Mouse (Mus musculus) limb, embryonic 15.5 days (tissue): ENCODE data around the gene Mrpl35. TPM values are rescaled to one million over a fixed set of nuclear protein-coding genes. Genes with fewer than 3 reads are reported as not detected.
"Not testable (repeated sequence)": the region's sequence is repeated elsewhere in the genome, so short reads cannot be mapped to it uniquely, and the experiment has no call there.

ENCODE experiments used
- ATAC-seq: fragments of 200-750 bp; cut with Nextera tagmentation; 2 replicates; pipeline ENCODE4 v1.8.0; 2017; ENCODE audit warnings: low read depth, moderate TSS enrichment; ENCODE audit not compliant: insufficient number of reproducible peaks, low FRiP score, low TSS enrichment
- H3K27ac ChIP-seq: fragments of 300-500 bp; sonication (generic); 2 replicates; pipeline ENCODE4 v1.5.1; 2015; ENCODE audit warnings: moderate library complexity, mild to moderate bottlenecking, inconsistent platforms
- H3K27me3 ChIP-seq: fragments of 300-500 bp; sonication (generic); 2 replicates; pipeline ENCODE4 v1.6.1; 2015; ENCODE audit warnings: inconsistent platforms
- H3K36me3 ChIP-seq: fragments of 300-500 bp; sonication (generic); 2 replicates; pipeline ENCODE4 v1.6.1; 2015; ENCODE audit warnings: inconsistent platforms
- H3K4me1 ChIP-seq: fragments of 300-500 bp; sonication (generic); 2 replicates; pipeline ENCODE4 v1.6.1; 2015; ENCODE audit warnings: inconsistent platforms
- H3K4me2 ChIP-seq: fragments of 300-500 bp; sonication (generic); 2 replicates; pipeline ENCODE4 v1.6.1; 2015; ENCODE audit warnings: mild to moderate bottlenecking, inconsistent platforms
- H3K4me3 ChIP-seq: fragments of 300-500 bp; sonication (generic); 2 replicates; pipeline ENCODE4 v1.5.1; 2015; ENCODE audit warnings: mild to moderate bottlenecking, inconsistent platforms
- H3K9ac ChIP-seq: fragments of 300-500 bp; sonication (generic); 2 replicates; pipeline ENCODE4 v1.6.1; 2015; ENCODE audit warnings: inconsistent platforms
- H3K9me3 ChIP-seq: fragments of 300-500 bp; sonication (generic); 2 replicates; pipeline ENCODE4 v1.6.1; 2016; ENCODE audit warnings: inconsistent platforms
- WGBS: fragments of 180-500 bp; shearing (Covaris S2); methylation state at CpG from one replicate; pipeline ENCODE4 v1.1.7; 2015; 5-methylcytosine and 5-hydroxymethylcytosine counted together
- polyA plus RNA-seq: library from polyadenylated mRNA; unstranded; fragments of >200 nt; fragmentation: Nextera tagmentation; extraction: Ambion mirVana; gene quantifications from 2 replicates; pipeline ENCODE4 v1.2.1, GENCODE M21; 2015

Gene Mrpl35
- polyA plus RNA-seq, result 55.5 and 60.0 TPM in 2 replicates

DNA sequence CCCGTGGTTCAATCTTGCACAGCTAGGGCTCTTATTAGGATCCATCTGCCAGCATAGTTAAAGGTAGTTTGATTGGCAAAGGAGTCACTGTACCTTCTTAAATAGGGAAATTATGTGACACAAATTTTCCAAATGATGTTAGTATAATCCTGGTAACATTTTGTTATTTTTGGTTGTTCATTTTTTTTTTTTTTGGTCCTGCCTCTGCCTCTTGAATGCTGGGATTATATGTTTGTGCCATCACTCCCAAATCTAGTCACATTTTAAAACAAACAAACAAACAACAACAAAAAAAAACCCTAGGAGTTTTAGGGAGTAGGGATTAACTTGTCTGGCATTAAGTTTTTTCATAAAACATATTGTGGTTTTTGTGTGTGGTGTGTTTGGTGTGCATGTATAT lies at the start of gene Mrpl35:
Gene Mrpl35, minus strand, starts transcription at position 101 of the 400 bp plus-strand sequence.
- H3K4me2 ChIP-seq, result no peak within 1 kb of the TSS
- H3K4me3 ChIP-seq, result no peak within 1 kb of the TSS
- no peak within 1 kb of the TSS for H3K9ac ChIP-seq
- H3K36me3 ChIP-seq, result no peaks in the 10 kb centered on the region
- WGBS, result 50% methylated on average over 1 of the region's 1 CpGs
- no peak for ATAC-seq
- H3K27ac ChIP-seq, result no peak within 1 kb of the TSS
- H3K4me1 ChIP-seq, result peaks cover 11% of the 10 kb centered on the region
- H3K9me3 ChIP-seq, result no peaks in the 10 kb centered on the region
- H3K27me3 ChIP-seq, result no peaks in the 10 kb centered on the region

DNA sequence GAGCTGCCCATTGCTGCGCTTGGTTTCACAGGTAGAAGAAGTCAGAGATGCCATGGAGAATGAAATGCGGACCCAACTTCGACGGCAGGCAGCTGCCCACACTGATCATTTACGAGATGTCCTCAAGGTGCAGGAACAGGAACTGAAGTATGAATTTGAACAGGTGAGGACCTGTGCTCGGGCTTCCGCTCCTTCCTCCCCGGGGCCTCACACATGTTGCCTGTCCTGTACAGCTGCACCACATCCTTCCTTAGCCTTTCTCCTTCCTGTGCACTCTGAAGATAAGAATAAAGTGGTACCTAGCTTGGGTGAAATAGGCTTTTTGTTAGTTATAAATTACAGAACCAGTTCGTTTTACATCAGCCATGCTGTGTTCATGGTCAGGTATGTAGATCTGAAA lies 44.6 kb upstream of the Mrpl35 start:
- Histone ChIP-seq H3K4me2 (no peak overlapping the region), H3K4me1 (no peaks in the 10 kb centered on the region), H3K27me3 (no peaks in the 10 kb centered on the region), H3K9me3 (no peaks in the 10 kb centered on the region), H3K4me3 (no peak overlapping the region), H3K27ac (no peak overlapping the region), H3K36me3 (peaks cover 82% of the 10 kb centered on the region), H3K9ac (no peak overlapping the region)
- no peak for ATAC-seq
- 93% methylated on average over 9 of the region's 9 CpGs for WGBS

DNA sequence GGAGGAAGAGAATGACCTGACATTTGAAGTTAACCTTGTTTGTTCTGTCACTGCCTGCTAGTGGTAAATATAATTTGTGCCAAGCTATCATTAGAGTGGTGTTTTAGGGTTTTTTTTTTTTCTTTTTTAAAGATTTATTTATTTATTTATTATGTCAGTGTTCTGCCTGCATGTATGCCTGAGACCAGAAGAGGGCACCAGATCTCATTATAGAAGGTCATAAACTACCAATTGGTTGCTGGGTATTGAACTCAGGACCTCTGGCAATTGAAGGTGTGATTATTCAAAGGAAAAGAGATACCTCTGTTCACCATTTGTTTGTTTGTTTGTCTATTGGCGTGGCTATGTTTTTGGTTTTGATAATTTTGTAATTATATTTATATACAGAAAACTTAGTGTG lies 42.0 kb upstream of the Mrpl35 start:
- 88% methylated on average over 1 of the region's 1 CpGs for WGBS

DNA sequence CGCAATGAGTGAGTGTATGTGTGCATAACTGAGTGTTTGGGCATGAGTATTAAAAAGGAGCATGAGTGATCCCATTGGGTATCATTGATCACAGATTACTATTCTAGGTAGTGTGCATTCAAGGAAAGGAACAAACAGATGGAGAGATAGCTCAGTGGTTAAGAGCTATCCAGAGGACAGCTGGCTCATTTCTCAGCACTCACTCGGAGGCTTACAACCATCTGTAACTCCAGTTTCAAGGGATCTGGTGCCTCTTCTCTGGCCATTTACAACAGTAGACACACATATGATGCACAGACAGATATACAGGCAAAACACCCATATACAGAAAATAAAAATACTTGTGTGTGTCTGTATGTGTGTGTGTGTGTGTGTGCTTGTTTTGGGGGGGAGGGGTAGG lies 41.0 kb upstream of the Mrpl35 start:
- H3K27me3 ChIP-seq, result no peaks in the 10 kb centered on the region
- no peaks in the 10 kb centered on the region for H3K4me1 ChIP-seq
- peaks cover 78% of the 10 kb centered on the region for H3K36me3 ChIP-seq
- WGBS, result 92% methylated on average over 2 of the region's 2 CpGs
- no peak overlapping the region for H3K4me2 ChIP-seq
- no peak for ATAC-seq
- no peaks in the 10 kb centered on the region for H3K9me3 ChIP-seq
- no peak overlapping the region for H3K9ac ChIP-seq
- H3K4me3 ChIP-seq, result no peak overlapping the region
- H3K27ac ChIP-seq, result no peak overlapping the region

More for the DNA sequence above, 42.0 kb upstream of the Mrpl35 start:
- H3K36me3 ChIP-seq, result peaks cover 74% of the 10 kb centered on the region
- ATAC-seq, result no peak
- no peak overlapping the region for H3K9ac ChIP-seq
- no peak overlapping the region for H3K27ac ChIP-seq
- no peaks in the 10 kb centered on the region for H3K27me3 ChIP-seq
- no peaks in the 10 kb centered on the region for H3K9me3 ChIP-seq
- H3K4me3 ChIP-seq, result no peak overlapping the region
- H3K4me2 ChIP-seq, result no peak overlapping the region
- no peaks in the 10 kb centered on the region for H3K4me1 ChIP-seq

DNA sequence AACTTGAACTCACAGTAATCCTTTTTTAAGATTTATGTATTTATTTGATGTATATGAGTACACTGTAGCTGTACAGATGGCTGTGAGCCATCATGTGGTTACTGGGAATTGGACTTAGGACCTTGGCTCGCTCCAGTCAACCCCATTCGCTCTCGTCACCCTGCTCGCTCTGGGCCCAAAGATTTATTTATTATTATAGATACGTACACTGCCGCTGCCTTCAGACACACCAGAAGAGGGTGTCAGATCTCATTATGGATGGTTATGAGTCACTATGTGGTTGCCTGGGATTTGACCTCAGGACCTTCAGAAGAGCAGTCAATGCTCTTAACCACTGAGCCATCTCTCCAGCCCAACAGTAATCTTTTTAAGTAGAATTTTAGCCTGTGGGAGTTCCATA lies 20.1 kb upstream of the Mrpl35 start:
- H3K4me3 ChIP-seq, H3K9ac ChIP-seq, H3K9me3 ChIP-seq, H3K27ac ChIP-seq, H3K4me1 ChIP-seq, H3K4me2 ChIP-seq, H3K27me3 ChIP-seq, ATAC-seq: not testable (repeated sequence)
- WGBS, result 90% methylated on average over 6 of the region's 6 CpGs
- peaks cover 31% of the 10 kb centered on the region for H3K36me3 ChIP-seq

DNA sequence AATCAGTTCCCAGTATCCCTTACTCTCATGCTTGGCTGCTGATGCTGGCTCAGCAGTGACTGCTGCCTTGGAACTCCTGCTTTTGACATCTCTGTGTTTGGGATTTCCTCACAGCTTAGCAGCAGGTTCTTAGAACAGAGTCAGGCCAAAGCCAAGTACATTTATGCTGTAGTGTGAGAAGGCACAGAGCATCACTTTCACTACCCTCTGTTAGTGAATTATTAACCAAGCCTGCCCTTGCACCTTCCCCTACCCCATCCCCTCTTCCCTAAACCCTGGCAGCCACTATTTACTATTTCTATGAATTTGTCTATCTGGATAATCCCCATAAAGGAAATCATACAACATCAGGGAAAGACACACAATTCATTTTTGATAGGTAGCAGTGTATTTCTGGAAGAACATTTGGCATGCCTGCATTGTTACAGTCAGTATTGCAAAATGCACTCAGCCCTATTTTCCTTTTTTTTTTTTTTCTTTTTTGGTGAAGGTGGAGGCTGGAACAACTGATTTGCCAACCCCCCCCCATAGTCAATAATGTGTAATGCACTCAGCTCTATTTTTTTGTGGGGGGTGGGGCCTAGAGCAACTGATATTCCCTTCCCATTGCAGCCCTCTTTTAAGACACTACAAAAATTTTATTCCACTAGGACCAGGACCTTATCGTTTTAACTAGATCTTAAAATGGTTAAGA lies 14.0 kb upstream of the Mrpl35 start:
- Histone ChIP-seq H3K4me1 (no peaks in the 10 kb centered on the region), H3K36me3 (peaks cover 8% of the 10 kb centered on the region), H3K4me3 (no peak overlapping the region), H3K27me3 (no peaks in the 10 kb centered on the region), H3K9me3 (no peaks in the 10 kb centered on the region), H3K4me2 (no peak overlapping the region), H3K9ac (no peak overlapping the region), H3K27ac (no peak overlapping the region)
- no peak for ATAC-seq
- WGBS, result 82% methylated on average over 1 of the region's 1 CpGs

DNA sequence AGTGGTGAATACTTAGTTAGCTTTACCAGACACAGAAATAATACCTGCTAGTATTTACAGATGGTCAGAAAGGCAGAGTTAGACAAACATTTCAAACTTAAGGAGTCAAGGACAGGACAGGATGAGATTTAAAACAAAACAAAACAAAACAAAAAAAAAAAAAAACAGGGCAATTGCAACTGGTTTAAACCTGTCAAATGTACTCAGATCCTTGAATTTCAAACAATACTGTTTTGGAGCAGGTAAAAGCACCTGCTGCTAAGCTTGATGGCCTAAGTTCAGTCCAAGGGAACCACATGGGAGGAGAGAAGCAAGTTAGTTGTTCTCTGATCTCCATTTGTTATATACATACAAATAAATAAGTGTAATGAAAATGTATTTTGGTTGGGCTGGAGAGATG lies 13.0 kb upstream of the Mrpl35 start:
- no peak for ATAC-seq
- Histone ChIP-seq H3K27me3 (no peaks in the 10 kb centered on the region), H3K27ac (no peak overlapping the region), H3K4me2 (no peak overlapping the region), H3K4me1 (no peaks in the 10 kb centered on the region), H3K9me3 (no peaks in the 10 kb centered on the region), H3K4me3 (no peak overlapping the region), H3K36me3 (peaks cover 10% of the 10 kb centered on the region), H3K9ac (no peak overlapping the region)

DNA sequence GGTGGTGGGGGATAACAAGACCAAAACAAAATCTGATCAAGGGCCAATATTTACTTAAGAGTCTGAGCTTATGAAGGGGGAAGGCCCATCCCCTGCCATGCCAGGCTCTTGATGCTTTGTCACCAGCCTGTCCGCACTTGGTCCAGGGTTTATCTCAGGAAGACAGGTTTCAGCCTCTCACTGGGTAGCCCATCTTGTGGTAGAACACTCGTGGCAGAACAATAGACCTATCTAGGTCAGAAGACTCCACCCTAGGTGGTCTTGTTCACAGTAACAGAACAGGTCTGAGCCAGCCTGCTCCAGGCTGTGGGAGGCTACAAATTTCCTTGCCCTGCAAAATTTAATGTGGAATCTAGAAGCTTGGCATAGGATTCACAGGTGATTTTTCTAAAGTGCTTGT lies 10.0 kb upstream of the Mrpl35 start:
- no peak for ATAC-seq
- peaks cover 8% of the 10 kb centered on the region for H3K4me1 ChIP-seq
- no peak overlapping the region for H3K27ac ChIP-seq
- H3K9me3 ChIP-seq, result no peaks in the 10 kb centered on the region
- H3K4me3 ChIP-seq, result no peak overlapping the region
- no peak overlapping the region for H3K4me2 ChIP-seq
- no peaks in the 10 kb centered on the region for H3K27me3 ChIP-seq
- 88% methylated on average over 2 of the region's 2 CpGs for WGBS
- H3K36me3 ChIP-seq, result peaks cover 17% of the 10 kb centered on the region
- no peak overlapping the region for H3K9ac ChIP-seq

DNA sequence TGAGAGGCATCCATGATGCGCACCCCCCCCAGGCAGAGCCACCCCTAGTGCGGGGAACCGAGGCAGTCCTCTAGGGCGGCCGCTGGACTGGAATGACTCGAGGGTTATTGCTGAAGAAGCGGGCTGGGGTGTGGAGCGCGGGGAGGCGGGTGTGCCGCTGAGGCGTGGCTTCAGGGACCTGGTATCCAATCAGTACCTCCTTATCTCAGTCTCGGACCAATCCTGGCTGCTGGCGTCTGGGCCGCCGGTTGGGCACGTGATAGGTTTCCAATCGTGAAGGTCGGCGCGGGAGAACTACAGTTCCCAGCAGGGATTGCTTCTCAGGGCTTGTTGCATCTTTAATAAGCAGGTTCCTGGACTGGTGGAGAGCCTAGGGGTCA lies 4.8 kb upstream of the Mrpl35 start:
- Histone ChIP-seq H3K9me3 (no peaks in the 10 kb centered on the region), H3K4me3 (peak overlapping the region; percentile 97), H3K9ac (peak overlapping the region; percentile 76), H3K36me3 (peaks cover 16% of the 10 kb centered on the region), H3K4me2 (peak overlapping the region; percentile 68), H3K27ac (peak overlapping the region; percentile 94), H3K4me1 (peaks cover 9% of the 10 kb centered on the region), H3K27me3 (no peaks in the 10 kb centered on the region)
- ATAC-seq, result peak; percentile 99
- under 1% methylated on average over 21 of the region's 21 CpGs for WGBS

DNA sequence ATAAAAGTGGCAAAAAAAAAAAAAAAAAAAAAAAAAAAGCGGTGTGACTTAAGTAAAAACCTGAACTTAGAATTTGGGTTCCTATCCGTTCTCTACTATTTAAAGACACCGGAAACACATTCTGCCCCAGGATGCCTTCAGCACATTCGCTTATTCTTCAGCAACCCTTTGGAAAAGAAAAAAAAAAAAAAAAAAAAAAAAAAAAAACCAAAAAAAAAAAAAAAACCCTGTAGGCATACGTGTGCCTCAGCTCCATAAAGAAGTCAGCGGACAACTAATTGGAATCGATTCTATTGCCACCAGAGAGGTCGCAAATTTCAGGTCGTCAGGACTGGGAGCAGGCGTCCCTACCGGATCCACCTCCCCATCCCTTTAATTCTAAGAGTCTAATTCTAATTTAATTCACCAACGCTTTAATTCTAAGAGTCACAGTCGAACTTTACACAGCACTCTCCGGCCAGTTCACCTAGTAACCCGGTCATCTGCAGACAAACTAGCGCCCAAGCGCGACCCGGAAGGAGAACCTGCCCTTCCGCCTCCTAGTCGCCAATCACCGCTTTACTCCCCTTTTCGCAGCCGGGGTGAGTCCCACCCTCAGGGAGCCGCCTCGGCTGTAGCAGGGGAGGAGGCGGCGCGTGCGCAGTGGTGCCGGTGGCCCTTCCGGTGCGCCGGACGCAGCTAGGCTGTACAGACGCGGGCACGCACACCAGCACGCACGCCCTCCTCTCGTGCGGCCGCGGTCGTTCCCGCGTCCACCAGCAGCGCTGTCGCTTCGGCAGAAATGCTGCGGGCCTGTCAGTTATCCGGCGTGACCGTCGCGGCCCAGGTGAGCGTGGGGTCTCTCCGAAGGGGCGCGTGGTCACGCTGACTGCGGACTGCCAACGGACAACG lies 4.2 kb upstream of the Mrpl35 start, which contains the start of gene Immt:
Gene Immt, plus strand, starts transcription at position 642 of the 891 bp plus-strand sequence.
- Histone ChIP-seq H3K4me2 (peak within 1 kb of the TSS; percentile 68), H3K9ac (peak within 1 kb of the TSS; percentile 76), H3K9me3 (no peaks in the 10 kb centered on the region), H3K27ac (peak within 1 kb of the TSS; percentile 94), H3K4me3 (peak within 1 kb of the TSS; percentile 97), H3K4me1 (peaks cover 9% of the 10 kb centered on the region), H3K27me3 (no peaks in the 10 kb centered on the region), H3K36me3 (peaks cover 13% of the 10 kb centered on the region; the same call in 1 of the 2 replicates)
- WGBS, result under 1% methylated on average over 64 of the region's 64 CpGs
- ATAC-seq, result peak; percentile 100

DNA sequence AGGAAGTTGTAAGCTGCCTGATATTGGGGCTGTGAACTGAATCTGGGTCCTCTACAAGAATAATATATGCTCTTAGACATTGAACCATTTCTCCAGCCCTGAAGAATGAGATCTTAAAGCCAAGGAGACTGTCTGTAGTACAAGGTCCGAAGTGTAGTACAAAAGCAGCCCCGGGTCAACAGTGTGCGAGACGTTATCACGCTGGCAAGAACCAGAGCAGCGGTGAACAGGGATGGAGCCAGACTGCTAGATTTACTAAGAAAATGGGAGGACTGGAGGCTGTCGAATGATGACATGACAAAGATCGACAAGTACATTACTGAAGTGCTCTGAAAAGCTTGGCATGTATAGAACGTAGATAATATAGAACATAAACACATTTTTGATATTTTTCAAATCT lies 3.0 kb upstream of the Mrpl35 start:
- H3K9me3 ChIP-seq, result no peaks in the 10 kb centered on the region
- H3K27ac ChIP-seq, result no peak overlapping the region
- peaks cover 6% of the 10 kb centered on the region; the same call in 1 of the 2 replicates for H3K36me3 ChIP-seq
- WGBS, result 88% methylated on average over 9 of the region's 9 CpGs
- ATAC-seq, result no peak
- H3K4me1 ChIP-seq, result peaks cover 9% of the 10 kb centered on the region
- H3K4me3 ChIP-seq, result no peak overlapping the region
- no peak overlapping the region for H3K4me2 ChIP-seq
- no peak overlapping the region for H3K9ac ChIP-seq
- H3K27me3 ChIP-seq, result no peaks in the 10 kb centered on the region

DNA sequence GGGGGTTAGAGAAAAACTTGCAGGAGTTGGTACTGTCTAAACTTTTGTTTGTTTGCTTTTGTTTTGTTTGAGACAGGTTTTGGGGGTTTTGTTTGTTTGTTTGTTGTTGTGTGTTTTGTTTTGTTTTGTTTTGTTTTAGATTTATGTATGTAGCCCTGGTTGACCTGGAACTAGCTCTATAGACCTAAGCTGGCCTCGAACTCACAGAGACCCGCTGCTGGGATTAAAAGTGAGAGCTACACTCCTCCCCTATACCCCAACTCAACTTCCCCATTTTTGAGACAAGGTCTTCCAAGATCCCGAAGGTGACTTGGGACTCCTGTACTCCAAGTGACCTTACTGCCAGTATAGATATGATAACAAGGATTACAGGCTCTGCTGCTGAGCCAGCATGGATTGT lies 2.8 kb downstream of the Mrpl35 start:
- Histone ChIP-seq H3K4me3 (peak overlapping the region; percentile 67), H3K36me3 (no peaks in the 10 kb centered on the region), H3K9me3 (no peaks in the 10 kb centered on the region), H3K4me2 (peak overlapping the region; percentile 56), H3K27ac (no peak overlapping the region), H3K27me3 (no peaks in the 10 kb centered on the region), H3K9ac (no peak overlapping the region), H3K4me1 (peaks cover 10% of the 10 kb centered on the region; the same call in 1 of the 2 replicates)
- WGBS, result 34% methylated on average over 3 of the region's 3 CpGs
- no peak for ATAC-seq
